In the genomic region with DNA sequence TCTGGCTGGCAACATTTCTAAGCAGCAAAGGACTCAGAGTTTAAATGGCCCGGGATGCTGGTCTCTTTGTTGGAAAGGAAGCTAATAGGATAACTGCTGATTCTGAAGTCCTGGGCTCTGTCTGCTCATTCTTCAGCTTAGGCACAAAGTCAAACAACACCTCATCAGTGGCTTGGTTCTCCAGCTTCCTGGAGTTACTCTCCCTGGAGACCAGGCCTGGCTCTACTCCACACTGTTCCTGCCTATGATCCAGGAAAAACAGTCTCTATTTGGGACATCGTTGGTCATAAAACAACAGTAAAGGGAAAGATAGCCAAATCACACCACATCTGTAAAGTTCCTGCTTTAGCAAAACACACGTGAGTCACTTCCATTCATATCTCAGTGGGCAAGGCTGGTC, we compare ENCODE assay signal across 9 mouse cellular contexts.
DNase-seq lines count a peak whose midpoint lies in the region; TF ChIP-seq lines count a peak whose summit lies in the region.
"Had no signal": no experiment of that assay in that cellular context is flagged by ENCODE, and none has a peak within 500 bp of the region (broad histone marks: within the 10 kb centered on the region; RNA-seq: fewer than 3 reads in every experiment).

No protein-coding gene starts in this region.

- no peak overlapping the region for H3K27ac ChIP-seq in gastrocnemius, adult 2 months
- no peak overlapping the region for H3K27ac ChIP-seq in forebrain, embryonic 10.5 days

- no peak for TF ChIP-seq CTCF in gastrocnemius, adult 2 months (IDR thresholded peaks at IDR 0.05)

- no peaks in the 10 kb centered on the region for H3K9me3 ChIP-seq in forebrain, embryonic 10.5 days

- H3K27me3 ChIP-seq in forebrain, embryonic 10.5 days (ENCODE audit: poor library complexity, severe bottlenecking): no peaks in the 10 kb centered on the region

- H3K4me1 ChIP-seq in forebrain, embryonic 10.5 days: no peaks in the 10 kb centered on the region

- 95% methylated on average over 3 of the region's 3 CpGs for WGBS in forebrain, embryonic 10.5 days

- DNase-seq in adrenal gland, postnatal 10 days: peak; percentile 36
- no peak for DNase-seq in adrenal gland, postnatal 25 days
- DNase-seq in gastrocnemius, adult 2 months: peak; percentile 81
- peak; percentile 76 to 83 for DNase-seq in heart, postnatal 14 days
- DNase-seq in lung, adult 18-20 months: peak; percentile 21 to 56
- no peak for DNase-seq in frontal cortex, postnatal 25 days (ENCODE audit: low spot score in 2 of 2)
- no peak for DNase-seq in layer of hippocampus, postnatal 25 days (ENCODE audit: extremely low spot score in 1 of 2, low spot score in 1 of 2)
- no peak for DNase-seq in forebrain, embryonic 10.5 days (ENCODE audit: extremely low spot score, low spot score)
- DNase-seq: right cerebral cortex, postnatal 25 days had no signal

- no peaks in the 10 kb centered on the region for H3K36me3 ChIP-seq in forebrain, embryonic 10.5 days (replicated peaks)

- intact Hi-C loops in gastrocnemius, adult 2 months (cut with DNase I): no loop called here
- intact Hi-C loops in heart, postnatal 14 days (cut with DNase I): no loop called here

- H3K4me3 ChIP-seq in gastrocnemius, adult 2 months: no peak overlapping the region
- no peak overlapping the region for H3K4me3 ChIP-seq in forebrain, embryonic 10.5 days

Comparison
In these comparisons a context has a peak if more than half of its experiments do, and no peak if none do; other contexts are left out.
1. DNase-seq: peak in adrenal gland, postnatal 10 days (single experiment), gastrocnemius, adult 2 months (single experiment), heart, postnatal 14 days (2 of 2) and lung, adult 18-20 months (2 of 2); none in adrenal gland, postnatal 25 days (single experiment), frontal cortex, postnatal 25 days (0 of 2), layer of hippocampus, postnatal 25 days (0 of 2) and forebrain, embryonic 10.5 days (single experiment).